Mouse (Mus musculus) spleen, postnatal 0 days (tissue): ENCODE measurements around the gene Ccdc158. TPM values are rescaled to one million over a fixed set of nuclear protein-coding genes. Genes with fewer than 3 reads are reported as not detected.

Source experiments
- polyA plus RNA-seq: library from polyadenylated mRNA; unstranded; fragments of >200 nt; fragmentation: Nextera tagmentation; extraction: Ambion mirVana; gene quantifications from 2 replicates; pipeline ENCODE4 v1.2.1, GENCODE M21; 2015

The Ccdc158 gene
- 0.49 and 0.51 TPM in 2 replicates for polyA plus RNA-seq

GRCm38 (mm10) chr5:92674859-92675573 lies at the start of gene Ccdc158:
TSS of gene Ccdc158 (minus strand) at chr5:92675271.

DNA sequence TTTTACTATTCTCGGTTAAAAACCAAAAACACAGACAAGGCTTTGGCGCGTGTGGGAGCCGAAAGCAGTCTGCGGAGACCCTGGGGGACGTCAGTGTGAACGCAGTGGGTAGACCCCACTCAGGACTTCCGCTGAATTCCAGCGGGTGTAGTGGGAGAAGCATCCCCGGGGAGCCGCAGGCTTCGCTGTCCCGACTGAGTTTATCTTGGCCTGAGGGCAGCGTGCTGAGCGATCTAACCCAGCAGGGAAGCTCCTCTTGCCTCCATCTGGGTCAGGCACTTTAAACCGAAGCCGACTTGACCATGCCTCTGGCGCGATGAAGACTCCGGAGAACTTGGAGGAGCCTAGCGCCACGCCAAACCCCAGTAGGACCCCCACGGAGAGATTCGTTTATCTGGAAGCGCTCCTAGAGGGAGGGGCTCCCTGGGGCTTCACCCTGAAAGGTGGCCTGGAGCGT lies 8.3 kb upstream of the Ccdc158 start, which contains the start of gene Shroom3:
Shroom3 (plus strand) TSS at position 85 of the 457 bp plus-strand sequence.

DNA sequence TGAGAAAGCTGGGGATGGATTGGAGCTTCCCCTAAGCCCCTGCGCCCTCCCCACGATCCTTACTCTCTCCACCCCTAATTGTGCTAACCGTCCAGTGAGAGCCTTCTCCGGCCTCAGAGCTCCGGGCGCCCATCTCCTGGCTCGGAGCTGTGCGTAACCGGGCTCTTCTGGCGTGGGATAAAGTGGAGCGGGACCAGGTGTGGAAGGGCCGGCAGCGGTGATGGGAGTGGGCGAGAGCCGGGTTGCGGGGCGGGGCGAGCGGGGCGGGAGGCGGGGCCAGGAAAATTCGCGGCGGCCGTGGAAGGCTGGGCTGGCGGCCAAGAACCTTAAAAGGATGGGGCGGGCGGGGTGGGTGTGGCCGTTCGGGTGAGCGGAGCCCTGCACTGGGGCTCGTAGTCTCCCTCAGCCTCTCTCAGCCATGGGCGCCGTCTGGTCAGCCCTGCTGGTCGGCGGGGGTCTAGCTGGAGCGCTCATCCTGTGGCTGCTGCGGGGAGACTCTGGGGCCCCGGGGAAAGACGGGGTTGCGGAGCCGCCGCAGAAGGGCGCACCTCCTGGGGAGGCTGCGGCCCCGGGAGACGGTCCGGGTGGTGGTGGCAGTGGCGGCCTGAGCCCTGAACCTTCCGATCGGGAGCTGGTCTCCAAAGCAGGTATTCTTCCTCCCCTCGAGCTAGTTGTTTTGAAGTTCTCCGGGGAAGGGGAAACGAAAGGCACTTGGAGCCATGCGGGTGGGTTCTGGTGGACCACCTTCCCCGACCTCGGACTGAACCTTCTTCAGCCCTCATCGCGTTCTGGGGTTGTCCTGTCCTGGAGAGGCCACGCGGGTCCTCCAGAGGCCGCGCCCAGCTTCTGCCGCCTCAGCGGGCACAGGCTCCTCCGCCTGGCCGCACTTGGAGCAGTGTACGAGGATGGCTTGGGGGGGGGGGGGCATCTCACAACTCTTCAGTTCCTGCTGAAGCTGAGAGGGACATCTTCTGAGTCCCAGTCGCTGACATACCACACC lies 72.1 kb downstream of the Ccdc158 start, which contains the start of gene Stbd1:
Stbd1 (plus strand) TSS at position 351 of the 1,000 bp plus-strand sequence.

Other genes starting within 250 kb of the Ccdc158 start
- gene Nup54, start 240.1 kb downstream of the Ccdc158 start, polyA plus RNA-seq = 31.9 and 35.4 TPM in 2 replicates
- 11.5 and 13.2 TPM in 2 replicates for gene Scarb2, start 168.4 kb downstream of the Ccdc158 start, polyA plus RNA-seq
- 0.10 TPM in 1 of 2 replicates, not detected in the other for gene Fam47e, start 120.2 kb downstream of the Ccdc158 start, polyA plus RNA-seq
- gene Stbd1, start 72.2 kb downstream of the Ccdc158 start, polyA plus RNA-seq = 25.9 and 33.9 TPM in 2 replicates
- 2.6 and 2.7 TPM in 2 replicates for gene Shroom3, start 8.2 kb upstream of the Ccdc158 start, polyA plus RNA-seq